Mouse (Mus musculus): ENCODE results near the gene Syt16.
A peak's percentile ranks its signal among the peaks of the same experiment; 100 is the strongest.

- TF ChIP-seq EP300 (IDR thresholded peaks at IDR 0.05), result peak; percentile 60
- TF ChIP-seq CTCF (IDR thresholded peaks at IDR 0.05), result no peak
Measured at GRCm38 (mm10) chr12:74089342-74090131, 92.1 kb downstream of the Syt16 start.

Measured in lung, postnatal 0 days (tissue).